Comparison of ENCODE assay signal across 14 mouse cellular contexts in the genomic region with DNA sequence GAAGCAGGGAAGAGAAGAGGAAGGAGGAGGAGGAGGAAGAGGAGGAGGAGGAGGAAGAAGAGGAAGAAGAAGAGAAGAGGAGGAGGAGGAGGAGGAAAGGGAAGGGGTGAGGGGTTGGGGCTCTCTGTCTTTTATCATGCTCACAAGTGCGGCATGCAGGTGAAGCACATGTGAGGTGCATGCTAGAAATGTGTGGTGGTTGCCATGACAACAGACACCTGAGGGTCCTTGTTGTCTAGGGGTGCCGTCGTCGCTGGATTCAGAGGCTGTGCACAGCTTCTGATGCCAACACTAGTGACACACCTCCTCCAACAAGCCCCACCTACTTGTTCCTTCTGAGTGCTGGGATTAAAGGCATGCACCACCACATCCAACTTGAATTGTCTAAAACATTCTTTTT. TPM values are rescaled to one million over a fixed set of nuclear protein-coding genes. Genes with fewer than 3 reads are reported as not detected.
DNase-seq lines count a peak whose midpoint lies in the region; ATAC-seq lines count a peak whose summit lies in the region.
"Had no signal": no experiment of that assay in that cellular context is flagged by ENCODE, and none has a peak within 500 bp of the region (broad histone marks: within the 10 kb centered on the region; RNA-seq: fewer than 3 reads in every experiment).

No protein-coding gene starts in this region.

- H3K4me3 ChIP-seq in hindbrain, embryonic 15.5 days: no peak overlapping the region
- H3K4me3 ChIP-seq in hindbrain, embryonic 13.5 days: no peak overlapping the region
- no peak overlapping the region for H3K4me3 ChIP-seq in neural tube, embryonic 13.5 days
- H3K4me3 ChIP-seq in forebrain, embryonic 16.5 days (replicated peaks; ENCODE audit: low read length): no peak overlapping the region
- H3K4me3 ChIP-seq in neural tube, embryonic 15.5 days (replicated peaks): no peak overlapping the region
- H3K4me3 ChIP-seq: heart, embryonic 13.5 days had no signal

- H3K27ac ChIP-seq in hindbrain, embryonic 15.5 days (replicated peaks): no peak overlapping the region
- no peak overlapping the region for H3K27ac ChIP-seq in hindbrain, embryonic 13.5 days
- H3K27ac ChIP-seq in neural tube, embryonic 13.5 days (replicated peaks): no peak overlapping the region
- H3K27ac ChIP-seq in forebrain, embryonic 16.5 days (ENCODE audit: low read length): no peak overlapping the region
- H3K27ac ChIP-seq in neural tube, embryonic 15.5 days (replicated peaks): no peak overlapping the region
- H3K27ac ChIP-seq: heart, embryonic 13.5 days had no signal

- no peaks in the 10 kb centered on the region for H3K9me3 ChIP-seq in hindbrain, embryonic 15.5 days
- H3K9me3 ChIP-seq in hindbrain, embryonic 13.5 days: no peaks in the 10 kb centered on the region
- H3K9me3 ChIP-seq in neural tube, embryonic 13.5 days: no peaks in the 10 kb centered on the region
- H3K9me3 ChIP-seq in forebrain, embryonic 16.5 days (ENCODE audit: control insufficient read depth, low read length): no peaks in the 10 kb centered on the region
- H3K9me3 ChIP-seq in neural tube, embryonic 15.5 days (replicated peaks): no peaks in the 10 kb centered on the region
- H3K9me3 ChIP-seq: heart, embryonic 13.5 days had no signal

- no peak overlapping the region for H3K9ac ChIP-seq in hindbrain, embryonic 15.5 days
- H3K9ac ChIP-seq in hindbrain, embryonic 13.5 days: no peak overlapping the region
- H3K9ac ChIP-seq in neural tube, embryonic 13.5 days: no peak overlapping the region
- no peak overlapping the region for H3K9ac ChIP-seq in forebrain, embryonic 16.5 days (replicated peaks; ENCODE audit: low read depth, low read length)
- no peak overlapping the region for H3K9ac ChIP-seq in neural tube, embryonic 15.5 days (replicated peaks)
- H3K9ac ChIP-seq: heart, embryonic 13.5 days had no signal

- no peaks in the 10 kb centered on the region for H3K36me3 ChIP-seq in hindbrain, embryonic 15.5 days
- no peaks in the 10 kb centered on the region for H3K36me3 ChIP-seq in hindbrain, embryonic 13.5 days
- no peaks in the 10 kb centered on the region for H3K36me3 ChIP-seq in neural tube, embryonic 13.5 days
- H3K36me3 ChIP-seq in forebrain, embryonic 16.5 days (ENCODE audit: control insufficient read depth, insufficient read depth): no peaks in the 10 kb centered on the region
- no peaks in the 10 kb centered on the region for H3K36me3 ChIP-seq in neural tube, embryonic 15.5 days
- H3K36me3 ChIP-seq: heart, embryonic 13.5 days had no signal

- H3K27me3 ChIP-seq in hindbrain, embryonic 15.5 days: no peaks in the 10 kb centered on the region
- 0 out of 2 replicates have a peak, but pooled peaks cover 1% of the 10 kb centered on the region for H3K27me3 ChIP-seq in hindbrain, embryonic 13.5 days
- H3K27me3 ChIP-seq in neural tube, embryonic 13.5 days: 0 out of 2 replicates have a peak, but pooled peaks cover 8% of the 10 kb centered on the region
- no peaks in the 10 kb centered on the region for H3K27me3 ChIP-seq in forebrain, embryonic 16.5 days (replicated peaks; ENCODE audit: control insufficient read depth, insufficient read depth, low read length)
- no peaks in the 10 kb centered on the region for H3K27me3 ChIP-seq in neural tube, embryonic 15.5 days (replicated peaks)
- H3K27me3 ChIP-seq: heart, embryonic 13.5 days had no signal

- DNase-seq in neural tube, embryonic 10.5 days (ENCODE audit: extremely low spot score, low spot score): no peak
- DNase-seq in urinary bladder, adult 2 months (ENCODE audit: low spot score): no peak
- DNase-seq: cerebellum, adult 9-10 months; kidney, adult 9 months; kidney, postnatal 25 days; left cerebral cortex, postnatal 4 days; liver; lung, postnatal 10 days had no signal

- H3K4me2 ChIP-seq in hindbrain, embryonic 15.5 days: no peak overlapping the region
- no peak overlapping the region for H3K4me2 ChIP-seq in hindbrain, embryonic 13.5 days
- H3K4me2 ChIP-seq in neural tube, embryonic 13.5 days: no peak overlapping the region
- H3K4me2 ChIP-seq in forebrain, embryonic 16.5 days (ENCODE audit: low read length): no peak overlapping the region
- no peak overlapping the region for H3K4me2 ChIP-seq in neural tube, embryonic 15.5 days
- H3K4me2 ChIP-seq: heart, embryonic 13.5 days had no signal

- peak; percentile 84 for ATAC-seq in hindbrain, embryonic 15.5 days (ENCODE audit: low FRiP score, low read depth)
- no peak for ATAC-seq in hindbrain, embryonic 13.5 days (ENCODE audit: low FRiP score)
- peak; percentile 50; the same call in 1 of the 2 replicates for ATAC-seq in neural tube, embryonic 13.5 days (ENCODE audit: low read depth)
- peak; percentile 65 for ATAC-seq in forebrain, embryonic 16.5 days
- ATAC-seq in neural tube, embryonic 15.5 days (ENCODE audit: low FRiP score): peak; percentile 63

- H3K4me1 ChIP-seq in hindbrain, embryonic 15.5 days (replicated peaks): peaks cover 2% of the 10 kb centered on the region; the same call in 1 of the 2 replicates
- H3K4me1 ChIP-seq in hindbrain, embryonic 13.5 days (replicated peaks): peaks cover 16% of the 10 kb centered on the region
- H3K4me1 ChIP-seq in neural tube, embryonic 13.5 days (replicated peaks): no peaks in the 10 kb centered on the region; the same call in 1 of the 2 replicates
- H3K4me1 ChIP-seq in forebrain, embryonic 16.5 days (replicated peaks; ENCODE audit: control insufficient read depth, insufficient read depth, low read length): no peaks in the 10 kb centered on the region
- peaks cover 9% of the 10 kb centered on the region for H3K4me1 ChIP-seq in neural tube, embryonic 15.5 days

- WGBS in hindbrain, embryonic 15.5 days: 43% methylated on average over 4 of the region's 4 CpGs
- 60% methylated on average over 4 of the region's 4 CpGs for WGBS in hindbrain, embryonic 13.5 days
- whole genome bisulfite sequencing in neural tube, embryonic 13.5 days: 60% methylated on average over 4 of the region's 4 CpGs
- 48% methylated on average over 4 of the region's 4 CpGs for WGBS in forebrain, embryonic 16.5 days
- 43% methylated on average over 4 of the region's 4 CpGs for WGBS in neural tube, embryonic 15.5 days

RNA-seq across cellular contexts. Expression of a gene that starts 7.1 kb away (rescaled TPM):
- 2.6 and 3.9 TPM in 2 replicates for polyA plus RNA-seq in hindbrain, embryonic 15.5 days (2015; fragmentation: Nextera tagmentation; extraction: Ambion mirVana)
- 3.2 and 3.3 TPM in 2 replicates for polyA plus RNA-seq in hindbrain, embryonic 13.5 days (2015; fragmentation: Nextera tagmentation; extraction: Ambion mirVana)
- 3.2 and 3.6 TPM in 2 replicates for polyA plus RNA-seq in neural tube, embryonic 13.5 days (2015; fragmentation: Nextera tagmentation; extraction: Ambion mirVana)
- polyA plus RNA-seq in forebrain, embryonic 16.5 days (2015; fragmentation: Nextera tagmentation; extraction: Ambion mirVana): 1.5 and 1.8 TPM in 2 replicates
- 2.6 and 4.5 TPM in 2 replicates for polyA plus RNA-seq in neural tube, embryonic 15.5 days (2015; fragmentation: Nextera tagmentation; extraction: Ambion mirVana)
- 30.4 and 54.6 TPM in 2 replicates for polyA plus RNA-seq in urinary bladder, adult 2 months (2012; rRNA removed)

RNA-seq across cellular contexts. Expression of a gene that starts 54.8 kb away (rescaled TPM):
- polyA plus RNA-seq in hindbrain, embryonic 15.5 days (2015; fragmentation: Nextera tagmentation; extraction: Ambion mirVana): 23.2 and 25.3 TPM in 2 replicates
- polyA plus RNA-seq in hindbrain, embryonic 13.5 days (2015; fragmentation: Nextera tagmentation; extraction: Ambion mirVana): 34.3 and 36.2 TPM in 2 replicates
- polyA plus RNA-seq in neural tube, embryonic 13.5 days (2015; fragmentation: Nextera tagmentation; extraction: Ambion mirVana): 32.2 and 34.3 TPM in 2 replicates
- polyA plus RNA-seq in forebrain, embryonic 16.5 days (2015; fragmentation: Nextera tagmentation; extraction: Ambion mirVana): 30.3 and 33.0 TPM in 2 replicates
- 26.3 and 26.9 TPM in 2 replicates for polyA plus RNA-seq in neural tube, embryonic 15.5 days (2015; fragmentation: Nextera tagmentation; extraction: Ambion mirVana)
- 72.6 and 101 TPM in 2 replicates for polyA plus RNA-seq in urinary bladder, adult 2 months (2012; rRNA removed)
